Mouse (Mus musculus): ENCODE measurements around the gene Top3b.
"Not testable (repeated sequence)": the region's sequence is repeated elsewhere in the genome, so short reads cannot be mapped to it uniquely, and the experiment has no call there.

Gene Top3b

DNA sequence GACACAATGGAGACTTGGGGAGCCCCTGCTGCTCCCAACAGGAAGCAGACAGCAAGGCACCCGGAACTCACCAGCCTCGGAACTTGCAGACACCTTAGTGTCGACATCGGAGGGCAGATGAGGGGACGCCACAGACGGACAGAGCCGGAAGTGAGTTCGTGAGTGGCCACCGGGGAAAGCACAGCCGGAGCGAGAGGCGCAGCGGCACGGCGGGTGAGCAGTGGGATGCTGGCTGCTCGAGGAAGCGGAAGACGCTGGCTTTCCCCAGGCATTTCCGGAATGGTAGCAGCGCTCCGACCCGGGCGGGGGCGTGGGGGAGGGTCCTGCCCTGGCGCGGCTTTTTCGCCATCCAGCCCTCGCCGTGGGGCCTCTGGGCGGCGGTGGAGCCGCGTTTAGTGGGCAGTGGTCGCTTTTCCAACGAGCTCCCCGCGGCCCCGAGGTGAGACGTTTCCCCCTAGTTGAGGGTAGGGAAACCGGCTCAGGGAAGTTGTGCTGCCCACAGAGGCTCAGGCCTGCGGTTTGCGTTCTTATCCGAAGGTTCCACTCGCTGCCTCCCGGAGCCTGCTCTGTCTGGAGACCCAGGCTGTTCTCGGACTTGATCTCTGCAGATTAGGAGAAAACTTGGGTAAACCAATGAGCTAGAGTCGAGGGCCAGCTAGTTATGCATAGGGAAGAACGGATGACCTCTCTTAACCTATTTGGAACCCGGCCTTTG is at the start of gene Top3b, which contains the start of gene Vpreb1:
TSS of gene Top3b (plus strand) at position 120 of the 715 bp plus-strand sequence.
TSS of gene Vpreb1 (minus strand) at position 227 of the 715 bp plus-strand sequence.
- peak; percentile 85 to 86 for DNase-seq (ENCODE audit: low read depth in 2 of 2, low spot score in 2 of 2)

DNA sequence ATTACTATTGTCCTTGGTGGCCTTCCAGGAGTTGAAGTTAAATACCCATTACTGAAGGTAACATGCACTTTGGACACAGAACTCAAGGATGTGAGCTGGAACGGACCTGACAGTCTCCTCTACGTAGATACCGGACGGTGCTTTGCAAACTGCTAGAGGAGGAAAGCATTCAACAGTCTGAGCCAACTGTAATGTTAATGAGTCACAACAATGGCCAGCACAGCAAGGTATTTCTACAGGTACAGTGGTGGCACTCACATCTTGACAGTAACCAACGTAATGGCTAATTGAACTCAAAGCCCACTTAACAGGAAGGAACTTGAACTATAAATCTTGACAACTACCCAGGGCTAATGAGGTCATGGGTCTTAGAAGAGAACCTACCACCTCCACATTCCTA is 45.1 kb upstream of the Top3b start:
- no peak for DNase-seq (ENCODE audit: low read depth in 2 of 2, low spot score in 2 of 2)

DNA sequence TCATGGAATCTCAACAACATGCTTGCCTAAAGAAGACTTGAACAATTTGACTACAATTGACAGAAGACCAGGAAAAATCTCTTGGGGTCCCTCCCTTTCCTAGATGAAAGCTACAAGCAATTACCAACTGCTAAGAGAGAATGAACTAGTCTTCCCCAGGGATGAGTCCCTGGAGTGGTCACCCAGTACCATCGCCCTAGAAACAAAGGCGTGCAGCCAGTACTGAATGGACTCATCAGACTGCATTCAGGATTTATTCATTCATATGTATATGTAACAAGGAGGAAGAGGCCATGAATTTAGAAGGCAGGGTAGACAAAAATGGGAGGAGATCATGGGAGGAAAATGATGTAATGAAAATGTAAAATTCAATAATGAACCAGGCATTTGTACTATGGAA is 44.3 kb upstream of the Top3b start:
- DNase-seq (ENCODE audit: low read depth in 2 of 2, low spot score in 2 of 2) = no peak

DNA sequence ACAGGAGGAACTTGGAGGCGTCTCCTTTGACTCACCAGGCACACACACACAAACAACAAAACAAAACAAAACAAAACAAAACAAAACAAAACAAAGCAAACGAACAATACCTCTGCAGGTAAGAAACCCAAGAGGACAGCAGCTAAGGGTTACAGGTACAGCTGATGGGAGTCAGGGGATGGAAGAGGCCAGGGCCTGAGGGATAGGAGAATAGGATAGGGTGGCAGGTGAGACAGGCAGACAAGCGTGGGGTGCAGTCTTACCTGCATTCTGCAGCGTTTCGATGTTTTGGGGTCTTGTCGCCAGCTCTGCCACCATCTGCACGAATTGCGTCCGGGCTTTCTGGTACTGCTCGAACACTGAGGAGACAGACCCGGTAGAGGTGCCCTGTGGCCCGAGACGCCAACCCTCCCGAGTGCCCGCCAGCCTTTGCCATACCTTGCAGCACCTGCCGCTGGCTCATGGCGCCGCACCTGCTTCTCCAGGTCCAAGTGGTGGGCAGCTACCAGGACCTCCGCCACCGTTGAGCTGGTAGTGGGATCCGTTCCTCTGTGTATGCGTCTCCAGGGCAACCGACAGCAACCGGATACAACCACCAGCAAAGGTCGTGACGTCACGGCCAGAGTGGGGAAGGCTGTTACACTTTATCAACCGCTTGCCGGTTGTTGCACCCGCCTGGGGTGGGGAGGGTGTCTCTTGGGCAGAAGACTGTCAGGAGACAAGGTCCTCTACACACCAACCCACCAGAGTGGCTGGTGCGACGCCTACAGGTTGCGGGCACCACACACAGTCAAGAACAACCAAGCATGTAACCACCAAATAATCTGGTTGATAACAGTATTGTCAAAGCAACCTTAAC is 41.5 kb upstream of the Top3b start, which contains the start of gene Spag6l:
TSS of gene Spag6l (minus strand) at position 700 of the 859 bp plus-strand sequence.
- DNase-seq (ENCODE audit: low read depth in 2 of 2, low spot score in 2 of 2) = peak; percentile 56 to 71

DNA sequence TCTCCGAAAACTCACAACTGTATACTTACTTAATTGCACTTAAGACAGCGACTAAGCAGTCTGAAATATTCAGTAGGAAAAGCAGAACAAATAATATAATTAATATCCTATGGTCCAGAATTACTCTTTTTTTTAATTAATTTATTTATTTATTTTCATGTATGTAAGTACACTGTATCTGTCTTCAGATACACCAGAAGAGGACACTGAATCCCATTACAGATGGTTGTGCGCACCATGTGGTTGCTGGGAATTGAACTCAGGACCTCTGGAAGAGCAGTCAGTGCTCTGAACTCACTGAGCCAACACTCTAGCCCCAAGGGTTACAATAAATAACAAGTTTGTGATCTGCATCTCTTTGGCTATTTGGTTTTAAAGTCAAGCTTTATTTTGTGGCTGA is 40.9 kb upstream of the Top3b start:
- no peak for DNase-seq (ENCODE audit: low read depth in 2 of 2, low spot score in 2 of 2)

DNA sequence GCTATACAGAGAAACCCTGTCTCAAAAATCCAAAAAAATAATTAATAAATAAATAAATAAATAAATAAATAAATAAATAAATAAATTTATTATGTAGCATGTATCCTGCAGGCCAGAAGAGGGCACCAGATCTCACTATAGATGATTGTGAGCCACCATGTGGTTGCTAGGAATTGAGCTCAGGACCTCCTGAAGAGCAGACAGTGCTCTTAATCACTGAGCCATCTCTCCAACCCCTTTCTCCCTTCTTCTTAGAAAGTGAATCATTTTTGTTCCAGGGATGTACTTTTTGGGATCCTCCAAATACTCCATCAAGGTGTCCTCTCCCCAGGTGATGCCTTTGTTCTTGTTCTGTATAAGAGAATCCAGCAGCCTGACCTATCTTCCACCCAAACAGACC is 21.3 kb upstream of the Top3b start:
- DNase-seq (ENCODE audit: low read depth in 2 of 2, low spot score in 2 of 2) = no peak

DNA sequence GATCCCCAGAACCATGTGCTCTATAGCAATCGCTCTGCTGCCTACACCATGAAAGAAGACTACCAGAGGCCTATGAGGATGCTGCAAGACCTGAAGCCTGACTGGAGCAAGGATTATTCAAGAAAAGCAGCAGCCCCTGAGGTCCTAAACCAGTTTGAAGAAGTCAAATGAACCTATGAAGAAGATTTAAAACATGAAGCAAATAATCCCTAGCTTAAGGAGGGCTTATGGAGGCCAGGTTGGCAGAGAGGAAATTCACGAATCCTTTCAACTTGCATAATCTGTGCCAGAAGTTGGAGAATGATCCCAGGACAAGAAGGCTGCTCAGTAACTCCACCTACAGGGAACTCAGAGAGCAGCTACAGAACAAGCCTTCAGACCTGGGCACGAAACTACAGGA is 18.1 kb upstream of the Top3b start:
- DNase-seq (ENCODE audit: low read depth in 2 of 2, low spot score in 2 of 2) = no peak

DNA sequence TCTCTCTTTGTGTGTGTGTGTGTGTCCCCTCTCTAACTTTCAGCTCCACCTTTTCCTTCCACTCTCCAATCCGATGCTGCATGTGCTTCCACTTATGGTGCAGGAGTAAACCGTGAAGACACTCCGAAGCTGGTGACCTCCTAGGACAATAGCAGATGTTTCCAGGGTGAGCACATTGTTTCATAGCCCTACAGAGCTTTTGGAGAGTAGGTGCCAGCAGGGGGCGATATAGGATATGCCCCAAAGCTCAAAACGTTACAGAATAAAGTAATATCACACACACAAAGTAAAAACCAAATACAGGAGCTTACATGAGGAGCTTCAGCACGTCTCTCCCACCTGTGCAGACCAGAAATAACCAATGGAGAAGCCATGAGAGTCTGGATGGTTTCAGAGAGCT is 15.7 kb upstream of the Top3b start:
- DNase-seq (ENCODE audit: low read depth in 2 of 2, low spot score in 2 of 2) = peak; percentile 50 to 69

DNA sequence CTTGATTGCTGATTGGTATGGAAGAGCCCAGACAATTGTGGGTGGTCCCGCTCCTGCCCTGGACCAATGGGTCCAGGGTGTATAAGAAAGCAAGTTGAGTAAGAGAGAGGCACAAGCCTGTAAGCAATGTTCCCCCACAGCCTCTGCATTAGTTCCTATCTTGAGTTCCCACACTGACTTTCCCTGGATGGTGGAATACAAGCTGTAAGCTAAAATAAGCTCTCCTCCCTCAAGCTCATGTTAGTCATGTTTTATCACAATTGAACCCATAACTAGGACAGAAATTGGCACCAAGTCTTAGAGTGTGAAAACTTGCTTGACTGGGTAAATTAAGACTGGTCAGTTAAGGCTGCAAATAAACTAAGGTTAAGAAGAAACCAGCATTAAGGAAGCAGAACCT is 15.0 kb upstream of the Top3b start:
- no peak for DNase-seq (ENCODE audit: low read depth in 2 of 2, low spot score in 2 of 2)

DNA sequence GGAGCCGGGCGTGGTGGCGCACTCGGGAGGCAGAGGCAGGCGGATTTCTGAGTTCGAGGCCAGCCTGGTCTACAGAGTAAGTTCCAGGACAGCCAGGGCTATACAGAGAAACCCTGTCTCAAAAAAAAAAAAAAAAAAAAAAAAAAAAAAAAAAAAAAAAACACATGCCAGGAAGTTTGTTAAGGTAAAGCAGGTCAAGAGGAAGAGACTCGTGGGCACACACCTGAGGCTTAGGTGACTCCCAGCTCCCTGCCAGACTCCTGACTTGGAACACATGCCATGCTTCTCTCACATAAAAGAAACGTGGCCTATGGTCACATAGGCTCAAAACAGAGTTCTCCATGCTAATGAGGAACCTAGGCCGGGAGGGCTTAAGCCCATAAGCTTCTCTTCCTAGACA is 14.5 kb upstream of the Top3b start:
- DNase-seq (ENCODE audit: low read depth in 2 of 2, low spot score in 2 of 2) = not testable (repeated sequence)

DNA sequence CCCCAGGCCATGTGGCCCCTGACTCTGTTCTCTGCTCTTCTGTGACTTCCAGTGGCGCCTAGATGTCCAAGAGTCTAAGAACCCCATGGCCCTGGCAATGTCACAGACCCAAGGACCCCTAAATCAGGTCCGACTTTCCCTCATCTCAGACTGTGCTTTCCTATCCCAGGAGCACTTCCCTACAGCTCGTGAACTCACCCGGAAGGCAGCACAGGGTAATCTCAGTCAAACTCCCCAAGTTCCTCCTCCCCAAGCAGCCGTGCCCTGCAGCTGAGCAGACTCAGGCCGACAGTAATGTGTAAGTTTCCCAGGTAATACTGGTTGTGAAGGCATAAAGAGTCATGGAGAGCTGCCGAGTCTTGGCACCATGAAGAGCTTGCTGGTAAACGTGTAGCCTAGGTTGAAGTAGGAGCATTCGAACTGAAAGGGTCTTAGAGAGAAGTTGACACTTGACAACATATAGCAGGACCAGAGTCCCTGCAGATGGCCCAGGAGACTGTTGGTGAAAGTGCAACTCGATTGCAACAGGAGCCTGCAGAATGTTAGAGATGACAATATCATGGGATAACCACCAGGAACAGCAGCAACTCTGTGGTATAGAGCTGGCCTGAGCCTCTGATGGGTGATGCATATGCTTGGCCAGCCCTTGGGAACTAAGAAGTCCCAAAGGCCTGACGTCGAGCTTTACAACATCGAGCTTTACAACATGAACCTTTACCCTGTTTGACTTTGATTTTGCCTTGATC is 13.6 kb upstream of the Top3b start:
- no peak for DNase-seq (ENCODE audit: low read depth in 2 of 2, low spot score in 2 of 2)

DNA sequence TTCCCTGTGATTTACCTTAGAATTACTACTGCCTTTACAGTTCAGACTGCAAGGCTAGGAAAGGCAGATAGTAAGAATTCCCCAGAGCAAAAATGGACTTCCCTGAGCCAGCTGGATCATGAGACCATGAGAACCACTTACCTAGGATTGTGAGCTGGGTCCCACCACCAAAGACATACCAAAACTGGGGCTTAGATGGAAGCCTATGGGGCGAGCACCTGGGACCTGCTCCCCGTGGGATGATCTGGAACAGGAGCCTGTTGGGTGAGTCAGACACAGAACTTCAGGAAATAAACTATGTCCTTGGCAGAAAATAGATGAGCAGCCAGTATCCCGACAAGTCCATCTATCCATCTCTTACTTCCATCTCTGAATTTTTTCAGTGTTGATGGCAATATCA is 8.2 kb upstream of the Top3b start:
- DNase-seq (ENCODE audit: low read depth in 2 of 2, low spot score in 2 of 2) = no peak

DNA sequence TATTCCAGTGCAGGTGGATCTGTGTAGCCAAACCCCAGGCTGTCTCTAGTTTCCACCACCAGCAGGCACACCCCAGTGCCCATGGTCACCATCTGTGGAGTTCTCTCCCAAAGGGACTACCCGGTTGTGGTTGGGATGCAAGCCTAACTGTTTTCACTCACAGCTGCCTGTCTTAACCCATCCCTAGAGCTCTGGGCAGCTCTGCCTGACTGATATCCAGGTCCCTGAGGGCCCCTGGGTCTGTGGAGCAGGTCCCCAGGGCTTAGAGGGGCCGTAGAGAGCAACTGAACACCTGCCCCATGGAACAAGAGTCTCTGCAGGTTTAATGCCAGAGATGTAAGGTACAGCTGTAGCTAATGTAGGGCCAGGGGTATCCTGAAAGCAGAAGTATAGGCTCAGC is 6.6 kb upstream of the Top3b start, which contains the start of gene Igll1:
TSS of gene Igll1 (minus strand) at position 8 of the 400 bp plus-strand sequence.
- no peak for DNase-seq (ENCODE audit: low read depth in 2 of 2, low spot score in 2 of 2)

DNA sequence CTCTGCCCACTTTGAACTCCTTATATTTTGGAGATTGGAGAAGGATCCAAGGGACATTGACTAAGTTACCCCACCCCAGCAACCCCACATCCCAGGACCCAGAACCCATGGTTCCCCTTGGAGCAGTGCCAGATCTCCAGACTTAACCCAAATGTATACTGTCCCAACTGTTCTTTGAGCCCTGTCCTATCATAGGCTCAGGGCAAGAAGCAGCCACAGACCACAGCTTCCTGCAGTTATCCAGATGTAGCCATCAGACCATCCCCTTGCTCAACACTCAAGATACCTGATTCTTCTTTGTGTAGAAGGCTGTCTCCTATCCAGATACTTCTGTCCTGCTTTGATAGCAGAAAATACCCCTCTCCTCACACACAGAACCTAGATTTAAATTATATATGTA is 5.3 kb upstream of the Top3b start:
- no peak for DNase-seq (ENCODE audit: low read depth in 2 of 2, low spot score in 2 of 2)

DNA sequence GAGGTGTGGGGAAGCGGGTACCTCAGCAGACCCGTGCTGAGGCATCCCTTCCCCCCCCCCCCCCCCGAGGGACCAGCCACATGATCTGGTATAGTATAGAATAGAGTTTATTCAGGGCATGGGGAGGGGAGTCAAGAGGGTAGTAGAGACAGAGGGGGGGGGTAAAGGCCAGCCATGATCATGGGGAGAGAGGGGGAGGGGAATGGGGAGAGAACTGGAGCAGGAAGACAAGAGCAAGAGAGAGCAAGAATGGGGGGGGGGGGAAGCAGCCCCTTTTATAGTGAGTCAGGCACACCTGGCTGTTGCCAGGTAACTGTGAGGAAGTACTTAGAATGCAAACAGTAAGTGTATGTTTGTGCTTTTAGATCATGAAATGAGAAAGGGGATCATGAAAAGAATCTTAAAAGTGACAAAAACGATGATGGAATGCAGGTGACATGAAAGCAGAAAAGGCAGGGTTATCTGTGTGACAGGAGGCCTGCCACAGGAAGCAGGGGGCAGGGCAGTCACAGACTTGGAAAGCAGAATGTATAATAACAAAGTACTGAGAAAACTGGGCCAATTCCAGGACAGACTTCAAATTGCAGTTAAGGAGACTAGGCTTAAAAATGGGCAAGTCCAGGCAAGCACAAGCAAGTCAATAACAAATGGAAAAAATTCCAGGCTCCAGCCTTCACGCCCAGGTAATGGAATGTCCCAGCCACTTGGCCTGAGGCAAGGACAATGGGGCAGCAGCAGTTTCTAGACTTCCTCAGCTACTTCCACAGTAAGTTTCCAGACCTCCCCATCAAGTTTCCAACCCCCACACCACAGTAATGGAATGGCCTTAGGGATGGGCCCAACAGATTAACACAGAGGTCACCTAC is 4.6 kb upstream of the Top3b start:
- DNase-seq (ENCODE audit: low read depth in 2 of 2, low spot score in 2 of 2) = no peak

DNA sequence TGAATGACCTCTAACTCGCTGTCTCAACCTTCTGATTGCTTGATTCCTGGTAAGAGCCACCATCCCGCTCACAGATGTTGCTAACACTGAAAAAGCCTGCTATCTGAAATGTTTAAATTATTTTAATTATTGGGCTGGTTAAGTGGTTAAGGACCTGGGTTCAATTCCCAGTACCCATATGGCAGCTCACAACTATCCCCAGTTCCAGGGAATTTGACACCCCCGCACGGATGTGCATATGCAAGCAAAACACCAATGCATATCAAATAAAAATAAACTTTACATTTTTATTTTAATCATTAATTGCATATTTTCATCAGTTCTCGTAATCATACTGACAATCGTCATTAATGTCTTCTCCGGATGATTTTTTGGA is 307 bp upstream of the Top3b start:
- no peak for DNase-seq (ENCODE audit: low read depth in 2 of 2, low spot score in 2 of 2)

DNA sequence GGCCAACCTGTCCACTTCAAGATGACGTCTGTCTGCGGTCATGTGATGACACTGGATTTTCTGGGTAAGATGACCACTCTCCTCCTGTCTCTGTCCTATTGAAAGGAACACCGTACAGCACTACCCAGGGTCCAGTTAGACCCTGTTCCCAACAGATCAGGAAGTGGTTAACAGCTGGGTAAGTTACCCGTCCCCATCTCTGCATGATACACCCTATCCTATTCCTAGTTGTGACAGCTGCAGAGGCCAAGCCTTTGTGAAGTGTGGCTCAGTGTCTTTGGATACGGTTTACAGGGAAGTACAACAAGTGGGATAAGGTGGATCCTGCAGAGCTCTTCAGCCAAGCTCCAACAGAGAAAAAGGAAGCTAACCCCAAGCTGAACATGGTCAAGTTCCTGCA is 8.5 kb downstream of the Top3b start:
- DNase-seq (ENCODE audit: low read depth in 2 of 2, low spot score in 2 of 2) = no peak

DNA sequence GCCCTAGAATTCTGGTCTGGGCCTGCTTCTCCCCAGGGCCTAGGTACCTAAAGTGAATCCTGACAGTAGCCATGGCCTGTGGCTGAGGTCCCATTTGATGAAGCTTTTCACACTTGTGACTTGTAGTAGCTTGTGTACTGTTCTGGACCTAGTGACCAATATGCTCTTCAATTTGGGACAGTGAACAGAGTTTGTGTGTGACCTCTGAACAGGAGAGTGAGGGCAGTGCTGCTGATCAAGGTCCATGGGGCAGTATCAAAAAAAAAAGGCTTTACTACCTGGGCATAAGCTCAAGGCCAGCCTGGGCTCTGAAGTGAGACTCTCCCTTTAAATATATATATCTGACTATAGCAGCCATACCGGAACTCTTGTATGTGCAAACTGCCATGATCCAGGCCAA is 17.8 kb downstream of the Top3b start:
- no peak for DNase-seq (ENCODE audit: low read depth in 2 of 2, low spot score in 2 of 2)

DNA sequence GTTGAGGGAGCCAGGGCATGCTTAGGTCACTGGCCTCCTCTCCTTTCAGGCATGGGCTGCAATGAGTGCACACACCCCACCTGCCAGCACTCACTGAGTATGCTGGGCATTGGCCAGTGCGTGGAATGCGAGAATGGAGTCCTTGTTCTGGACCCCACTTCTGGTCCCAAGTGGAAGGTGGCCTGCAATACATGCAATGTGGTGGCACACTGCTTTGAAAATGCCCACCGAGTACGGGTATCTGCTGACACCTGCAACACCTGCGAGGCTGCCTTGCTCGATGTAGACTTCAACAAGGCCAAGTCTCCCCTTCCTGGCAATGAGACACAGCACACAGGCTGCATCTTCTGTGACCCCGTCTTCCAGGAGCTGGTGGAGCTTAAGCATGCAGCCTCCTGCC is 21.8 kb downstream of the Top3b start:
- no peak for DNase-seq (ENCODE audit: low read depth in 2 of 2, low spot score in 2 of 2)

DNA sequence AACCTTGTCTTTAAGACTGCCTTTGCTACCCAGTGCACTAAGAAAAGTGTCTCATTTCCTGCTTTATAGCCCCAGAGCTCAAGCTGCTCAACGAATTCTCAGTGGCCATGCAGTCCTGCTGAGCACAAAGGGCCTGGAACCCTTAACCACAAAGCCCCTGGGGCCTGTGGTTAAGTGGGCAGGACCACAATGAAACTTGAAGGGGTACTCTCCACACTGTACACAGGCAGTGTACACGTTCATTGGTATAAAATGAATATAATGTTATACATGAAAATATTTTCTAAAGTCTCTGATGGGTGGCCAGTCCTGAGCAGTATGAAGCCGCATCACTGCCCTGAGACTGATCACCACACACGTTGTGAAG is 25.5 kb downstream of the Top3b start:
- no peak for DNase-seq (ENCODE audit: low read depth in 2 of 2, low spot score in 2 of 2)
